ENCODE assay signal across 9 mouse cellular contexts in the genomic region with DNA sequence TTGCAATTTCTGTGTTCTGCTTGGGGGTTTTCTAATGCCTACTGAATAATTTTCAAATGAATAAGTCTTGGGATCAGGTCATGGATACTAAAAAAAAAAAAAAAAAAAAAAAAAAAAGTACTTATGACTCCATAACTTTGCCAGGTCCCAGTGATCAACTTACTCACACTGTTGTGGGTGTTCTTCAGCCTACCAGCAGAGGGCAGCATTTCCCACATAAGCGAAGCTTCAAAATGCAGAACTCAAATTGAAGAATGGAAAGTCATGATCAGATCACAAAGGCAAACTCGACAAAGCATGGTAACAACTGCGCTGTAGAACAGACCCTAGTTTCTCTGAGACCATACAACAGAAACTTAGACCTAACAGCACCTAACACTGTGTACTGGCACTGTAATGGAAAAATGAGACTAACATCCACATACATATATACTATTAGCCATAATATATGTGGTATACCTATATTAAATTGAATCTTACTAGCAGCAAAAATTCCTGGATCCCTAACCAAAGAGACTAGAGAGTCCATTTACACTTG.
A peak's percentile ranks its signal among the peaks of the same experiment; 100 is the strongest.
DNase-seq lines count a peak whose midpoint lies in the region; ATAC-seq and TF ChIP-seq lines count a peak whose summit lies in the region.
"Had no signal": no experiment of that assay in that cellular context is flagged by ENCODE, and none has a peak within 500 bp of the region (broad histone marks: within the 10 kb centered on the region; RNA-seq: fewer than 3 reads in every experiment).

No protein-coding gene starts in this region.

- no peak; the same call in 1 of the 2 replicates for ATAC-seq in hindbrain, embryonic 13.5 days (ENCODE audit: low FRiP score)
- peak; percentile 59 for ATAC-seq in hindbrain, postnatal 0 days
- peak; percentile 84 for ATAC-seq in monocyte, adult 5-6 weeks (replicated peaks; ENCODE audit: insufficient number of reproducible peaks, low FRiP score, low TSS enrichment, poor library complexity, severe bottlenecking)

- H3K27me3 ChIP-seq in hindbrain, embryonic 10.5 days (ENCODE audit: insufficient read depth, poor library complexity, severe bottlenecking), result no peaks in the 10 kb centered on the region
- H3K27me3 ChIP-seq in hindbrain, embryonic 13.5 days, result no peaks in the 10 kb centered on the region
- no peaks in the 10 kb centered on the region for H3K27me3 ChIP-seq in hindbrain, postnatal 0 days (ENCODE audit: insufficient read depth, low read length)
- H3K27me3 ChIP-seq: stomach, embryonic 15.5 days had no signal

- intact Hi-C loops in left cerebral cortex, postnatal 36 days (cut with DNase I), result loop anchor here (2.0 kb wide), 1 partner anchor 68 kb away; no protein-coding TSS in a partner anchor

- H3K9me3 ChIP-seq in hindbrain, embryonic 10.5 days, result no peaks in the 10 kb centered on the region
- no peaks in the 10 kb centered on the region for H3K9me3 ChIP-seq in hindbrain, embryonic 13.5 days
- no peaks in the 10 kb centered on the region for H3K9me3 ChIP-seq in hindbrain, postnatal 0 days (ENCODE audit: low read length)
- H3K9me3 ChIP-seq: stomach, embryonic 15.5 days had no signal

- no peak overlapping the region for H3K4me2 ChIP-seq in hindbrain, embryonic 13.5 days
- 0 out of 2 replicates have a peak overlapping the region, but pooled peaks have one; percentile 27 for H3K4me2 ChIP-seq in hindbrain, postnatal 0 days (ENCODE audit: low read depth, low read length)
- H3K4me2 ChIP-seq: stomach, embryonic 15.5 days had no signal

- peak; percentile 93 for TF ChIP-seq CTCF in hindbrain, postnatal 0 days (IDR thresholded peaks at IDR 0.05; ENCODE audit: low read depth)

- peak; percentile 74 for DNase-seq in hindbrain, embryonic 10.5 days (ENCODE audit: low spot score)
- peak; percentile 54 for DNase-seq in cerebellum, adult 8-10 months
- DNase-seq in frontal cortex, adult 2 months (ENCODE audit: extremely low spot score in 1 of 2, low spot score in 1 of 2), result peak; percentile 53 to 76
- DNase-seq in hindbrain, postnatal 0 days (ENCODE audit: low spot score), result peak; percentile 87
- DNase-seq in left cerebral cortex, postnatal 36 days (ENCODE audit: low spot score in 2 of 2), result peak; percentile 61 to 63
- DNase-seq in spleen, postnatal 36 days (ENCODE audit: low spot score in 2 of 2), result peak; percentile 57 to 59

- no peaks in the 10 kb centered on the region for H3K36me3 ChIP-seq in hindbrain, embryonic 10.5 days
- no peaks in the 10 kb centered on the region for H3K36me3 ChIP-seq in hindbrain, embryonic 13.5 days
- no peaks in the 10 kb centered on the region for H3K36me3 ChIP-seq in hindbrain, postnatal 0 days (ENCODE audit: insufficient read depth, low read length)
- H3K36me3 ChIP-seq: stomach, embryonic 15.5 days had no signal

- no peak overlapping the region for H3K4me3 ChIP-seq in hindbrain, embryonic 10.5 days
- no peak overlapping the region for H3K4me3 ChIP-seq in hindbrain, embryonic 13.5 days
- H3K4me3 ChIP-seq in hindbrain, postnatal 0 days (ENCODE audit: low read length), result no peak overlapping the region
- H3K4me3 ChIP-seq: stomach, embryonic 15.5 days had no signal

- H3K4me1 ChIP-seq in hindbrain, embryonic 10.5 days (replicated peaks), result no peaks in the 10 kb centered on the region
- H3K4me1 ChIP-seq in hindbrain, embryonic 13.5 days (replicated peaks), result no peaks in the 10 kb centered on the region
- H3K4me1 ChIP-seq in hindbrain, postnatal 0 days (ENCODE audit: insufficient read depth, low read length), result no peaks in the 10 kb centered on the region
- H3K4me1 ChIP-seq: stomach, embryonic 15.5 days had no signal

- 27% methylated on average over 3 of the region's 3 CpGs for WGBS in hindbrain, embryonic 10.5 days
- WGBS in hindbrain, embryonic 13.5 days, result 13% methylated on average over 3 of the region's 3 CpGs
- 11% methylated on average over 3 of the region's 3 CpGs for WGBS in hindbrain, postnatal 0 days

- no peak overlapping the region for H3K9ac ChIP-seq in hindbrain, embryonic 13.5 days
- no peak overlapping the region for H3K9ac ChIP-seq in hindbrain, postnatal 0 days (replicated peaks; ENCODE audit: low read length)
- H3K9ac ChIP-seq: stomach, embryonic 15.5 days had no signal

- H3K27ac ChIP-seq in hindbrain, embryonic 10.5 days, result no peak overlapping the region
- no peak overlapping the region for H3K27ac ChIP-seq in hindbrain, embryonic 13.5 days
- no peak overlapping the region for H3K27ac ChIP-seq in hindbrain, postnatal 0 days
- H3K27ac ChIP-seq: stomach, embryonic 15.5 days had no signal
